Comparison of ENCODE assay signal across 9 mouse cellular contexts in genomic region chr1:86371997-86372396, GRCm38 (mm10). TPM values are rescaled to one million over a fixed set of nuclear protein-coding genes. Genes with fewer than 3 reads are reported as not detected.
DNase-seq lines count a peak whose midpoint lies in the region; ATAC-seq and TF ChIP-seq lines count a peak whose summit lies in the region.
"Had no signal": no experiment of that assay in that cellular context is flagged by ENCODE, and none has a peak within 500 bp of the region (broad histone marks: within the 10 kb centered on the region; RNA-seq: fewer than 3 reads in every experiment).

No protein-coding gene starts in this region.

- intact Hi-C loops in heart, postnatal 10 days (cut with DNase I): loop anchor here (1.0 kb wide), 1 partner anchor 58 kb away; no protein-coding TSS in a partner anchor

- no peak for TF ChIP-seq POLR2A in bone marrow, adult 2 months (IDR thresholded peaks at IDR 0.05; ENCODE audit: borderline replicate concordance, control insufficient read depth, low read depth, low read length)

- H3K27me3 ChIP-seq in forebrain, postnatal 0 days (ENCODE audit: insufficient read depth, low read length): no peaks in the 10 kb centered on the region
- no peaks in the 10 kb centered on the region for H3K27me3 ChIP-seq in forebrain, embryonic 12.5 days
- no peaks in the 10 kb centered on the region for H3K27me3 ChIP-seq in C2C12 (ENCODE audit: control insufficient read depth, insufficient read depth, insufficient read length)
- H3K27me3 ChIP-seq in midbrain, postnatal 0 days (ENCODE audit: insufficient read depth, low read length): no peaks in the 10 kb centered on the region
- H3K27me3 ChIP-seq: heart, embryonic 15.5 days had no signal

- WGBS in forebrain, postnatal 0 days: 49% methylated on average over 10 of the region's 10 CpGs
- WGBS in forebrain, embryonic 12.5 days: 51% methylated on average over 10 of the region's 10 CpGs
- 35% methylated on average over 10 of the region's 10 CpGs for WGBS in bone marrow, adult 2 months
- 46% methylated on average over 10 of the region's 10 CpGs for WGBS in midbrain, postnatal 0 days

- no peak overlapping the region for H3K27ac ChIP-seq in forebrain, postnatal 0 days (ENCODE audit: low read depth, low read length)
- no peak overlapping the region for H3K27ac ChIP-seq in forebrain, embryonic 12.5 days
- no peak overlapping the region for H3K27ac ChIP-seq in bone marrow, adult 2 months (ENCODE audit: control insufficient read depth, insufficient read depth, low read depth, low read length, poor library complexity)
- no peak overlapping the region for H3K27ac ChIP-seq in midbrain, postnatal 0 days (ENCODE audit: low read depth, low read length)
- H3K27ac ChIP-seq: heart, embryonic 15.5 days had no signal

- H3K4me2 ChIP-seq in forebrain, postnatal 0 days (ENCODE audit: low read depth): no peak overlapping the region
- H3K4me2 ChIP-seq in forebrain, embryonic 12.5 days: no peak overlapping the region
- no peak overlapping the region for H3K4me2 ChIP-seq in midbrain, postnatal 0 days (ENCODE audit: low read depth, low read length, poor library complexity, severe bottlenecking)
- H3K4me2 ChIP-seq: heart, embryonic 15.5 days had no signal

- no peaks in the 10 kb centered on the region for H3K79me3 ChIP-seq in C2C12 (ENCODE audit: low read depth)

- H3K9ac ChIP-seq in forebrain, postnatal 0 days: no peak overlapping the region
- no peak overlapping the region for H3K9ac ChIP-seq in forebrain, embryonic 12.5 days
- no peak overlapping the region for H3K9ac ChIP-seq in midbrain, postnatal 0 days (replicated peaks; ENCODE audit: low read length, poor library complexity, severe bottlenecking)
- H3K9ac ChIP-seq: heart, embryonic 15.5 days had no signal

- H3K79me2 ChIP-seq in C2C12 (ENCODE audit: control insufficient read depth, insufficient read depth): no peaks in the 10 kb centered on the region

- no peaks in the 10 kb centered on the region for H3K36me3 ChIP-seq in forebrain, postnatal 0 days (ENCODE audit: insufficient read depth)
- no peaks in the 10 kb centered on the region for H3K36me3 ChIP-seq in forebrain, embryonic 12.5 days (replicated peaks)
- H3K36me3 ChIP-seq in C2C12 (ENCODE audit: control insufficient read depth, insufficient read depth): no peaks in the 10 kb centered on the region
- no peaks in the 10 kb centered on the region for H3K36me3 ChIP-seq in midbrain, postnatal 0 days (ENCODE audit: insufficient read depth, low read length)
- H3K36me3 ChIP-seq: heart, embryonic 15.5 days had no signal

- ATAC-seq in forebrain, postnatal 0 days: peak; percentile 46; the same call in 1 of the 2 replicates
- ATAC-seq in forebrain, embryonic 12.5 days (ENCODE audit: low FRiP score): no peak
- peak; percentile 54; the same call in 1 of the 2 replicates for ATAC-seq in midbrain, postnatal 0 days (ENCODE audit: low FRiP score)

- H3K4me1 ChIP-seq in forebrain, postnatal 0 days (ENCODE audit: insufficient read depth): no peaks in the 10 kb centered on the region
- H3K4me1 ChIP-seq in forebrain, embryonic 12.5 days: no peaks in the 10 kb centered on the region
- no peaks in the 10 kb centered on the region for H3K4me1 ChIP-seq in bone marrow, adult 2 months (ENCODE audit: control insufficient read depth, insufficient read depth, low read length)
- H3K4me1 ChIP-seq in midbrain, postnatal 0 days (ENCODE audit: insufficient read depth, low read length): no peaks in the 10 kb centered on the region

- peak; percentile 79 for TF ChIP-seq CTCF in forebrain, postnatal 0 days (IDR thresholded peaks at IDR 0.05; ENCODE audit: low read depth)
- TF ChIP-seq CTCF in C2C12 (IDR thresholded peaks at IDR 0.05; ENCODE audit: control insufficient read depth, insufficient read depth, insufficient read length): peak; percentile 78
- peak; percentile 81 for TF ChIP-seq CTCF in bone marrow, adult 2 months (IDR thresholded peaks at IDR 0.05; ENCODE audit: control insufficient read depth, insufficient read depth, low read length)
- peak; percentile 86 for TF ChIP-seq CTCF in midbrain, postnatal 0 days (IDR thresholded peaks at IDR 0.05)

- no peak overlapping the region for H3ac ChIP-seq in C2C12 (ENCODE audit: control insufficient read depth, insufficient read length, low read depth)

- peak; percentile 47 for DNase-seq in forebrain, postnatal 0 days
- peak; percentile 71 to 75 for DNase-seq in heart, postnatal 10 days
- DNase-seq in kidney, postnatal 4 days: peak; percentile 74 to 77
- peak; percentile 63 for DNase-seq in midbrain, postnatal 0 days (ENCODE audit: low spot score)
- peak; percentile 41 for DNase-seq in testis, postnatal 14 days (ENCODE audit: low spot score)

- no peaks in the 10 kb centered on the region for H3K9me3 ChIP-seq in forebrain, postnatal 0 days (ENCODE audit: low read length)
- no peaks in the 10 kb centered on the region for H3K9me3 ChIP-seq in forebrain, embryonic 12.5 days
- no peaks in the 10 kb centered on the region for H3K9me3 ChIP-seq in midbrain, postnatal 0 days (ENCODE audit: low read length)
- H3K9me3 ChIP-seq: heart, embryonic 15.5 days had no signal

- H3K4me3 ChIP-seq in forebrain, postnatal 0 days (ENCODE audit: low read depth, low read length): no peak overlapping the region
- no peak overlapping the region for H3K4me3 ChIP-seq in forebrain, embryonic 12.5 days (replicated peaks)
- no peak overlapping the region for H3K4me3 ChIP-seq in C2C12 (ENCODE audit: insufficient read depth, poor library complexity, severe bottlenecking)
- H3K4me3 ChIP-seq in bone marrow, adult 2 months (replicated peaks; ENCODE audit: control insufficient read depth, low read depth, low read length): no peak overlapping the region
- H3K4me3 ChIP-seq in midbrain, postnatal 0 days (ENCODE audit: low read depth, low read length): no peak overlapping the region
- H3K4me3 ChIP-seq: heart, embryonic 15.5 days had no signal

TF ChIP-seq in C2C12, 6 proteins besides CTCF, POLR2A, EP300 and RAD21:
- TF ChIP-seq CEBPB (IDR thresholded peaks at IDR 0.05; ENCODE audit: low read depth): no peak
- TF ChIP-seq FOSL1 (IDR thresholded peaks at IDR 0.05; ENCODE audit: insufficient read depth, low read length, poor library complexity, severe bottlenecking): no peak
- TF ChIP-seq MYOD1 (IDR thresholded peaks at IDR 0.05; ENCODE audit: control insufficient read depth, insufficient read length, low read depth): no peak
- TF ChIP-seq MAX (IDR thresholded peaks at IDR 0.05): no peak
- TF ChIP-seq USF1 (IDR thresholded peaks at IDR 0.05; ENCODE audit: low read depth): no peak
- no peak for TF ChIP-seq MYOG (IDR thresholded peaks at IDR 0.05; ENCODE audit: control insufficient read depth, extremely low read depth, insufficient read length)

RNA-seq across cellular contexts. Expression of gene Ncl, which starts 12.8 kb away (rescaled TPM):
- 35.9 and 50.6 TPM in 2 replicates for total RNA-seq in forebrain, postnatal 0 days (2014; rRNA removed)
- 164 and 210 TPM in 2 replicates for polyA plus RNA-seq in forebrain, postnatal 0 days (2015; fragmentation: Nextera tagmentation; extraction: Ambion mirVana)
- 453 and 465 TPM in 2 replicates for polyA plus RNA-seq in forebrain, embryonic 12.5 days (2016; fragmentation: Nextera tagmentation; extraction: Ambion mirVana)
- polyA plus RNA-seq in C2C12 (2012; fragmentation: generic; extraction: Trizol): 286 TPM
- polyA plus RNA-seq in bone marrow, adult 2 months (2011; ENCODE audit: insufficient read depth, insufficient read length, low replicate concordance, missing spikeins): 330 and 503 TPM in 2 replicates
- 100 to 1,000 TPM; 168 to 169 TPM for total RNA-seq in heart, postnatal 10 days (2021)
- 29.8 and 40.7 TPM in 2 replicates for total RNA-seq in midbrain, postnatal 0 days (2014; rRNA removed)
- polyA plus RNA-seq in midbrain, postnatal 0 days (2015; fragmentation: Nextera tagmentation; extraction: Ambion mirVana): 185 and 209 TPM in 2 replicates

RNA-seq across cellular contexts. Expression of gene Nmur1, which starts 54.0 kb away (rescaled TPM):
- total RNA-seq in forebrain, postnatal 0 days (2014; rRNA removed): 0.15 and 0.33 TPM in 2 replicates
- 0.17 and 0.19 TPM in 2 replicates for polyA plus RNA-seq in forebrain, postnatal 0 days (2015; fragmentation: Nextera tagmentation; extraction: Ambion mirVana)
- polyA plus RNA-seq in forebrain, embryonic 12.5 days (2016; fragmentation: Nextera tagmentation; extraction: Ambion mirVana): not detected in 2 replicates
- 0.02 TPM for polyA plus RNA-seq in C2C12 (2012; fragmentation: generic; extraction: Trizol)
- not detected in 2 replicates for polyA plus RNA-seq in bone marrow, adult 2 months (2011; ENCODE audit: insufficient read depth, insufficient read length, low replicate concordance, missing spikeins)
- not detected for total RNA-seq in heart, postnatal 10 days (2021)
- not detected in 2 replicates for total RNA-seq in midbrain, postnatal 0 days (2014; rRNA removed)
- polyA plus RNA-seq in midbrain, postnatal 0 days (2015; fragmentation: Nextera tagmentation; extraction: Ambion mirVana): 0.27 and 0.33 TPM in 2 replicates
- polyA plus RNA-seq: heart, embryonic 15.5 days had no signal

RNA-seq across cellular contexts. Expression of gene Tex44, which starts 54.1 kb away (rescaled TPM):
- 0.29 TPM in 1 of 2 replicates, not detected in the other for total RNA-seq in forebrain, postnatal 0 days (2014; rRNA removed)
- polyA plus RNA-seq in forebrain, postnatal 0 days (2015; fragmentation: Nextera tagmentation; extraction: Ambion mirVana): not detected in 2 replicates
- not detected in 2 replicates for polyA plus RNA-seq in forebrain, embryonic 12.5 days (2016; fragmentation: Nextera tagmentation; extraction: Ambion mirVana)
- not detected for polyA plus RNA-seq in C2C12 (2012; fragmentation: generic; extraction: Trizol)
- polyA plus RNA-seq in bone marrow, adult 2 months (2011; ENCODE audit: insufficient read depth, insufficient read length, low replicate concordance, missing spikeins): not detected in 2 replicates
- not detected for total RNA-seq in heart, postnatal 10 days (2021)
- total RNA-seq in midbrain, postnatal 0 days (2014; rRNA removed): 0.14 TPM in 1 of 2 replicates, not detected in the other
- polyA plus RNA-seq in midbrain, postnatal 0 days (2015; fragmentation: Nextera tagmentation; extraction: Ambion mirVana): not detected in 2 replicates
- polyA plus RNA-seq: heart, embryonic 15.5 days had no signal
